Mouse (Mus musculus) testis, adult 2 months (tissue): ENCODE results near the gene Asb6. TPM values are rescaled to one million over a fixed set of nuclear protein-coding genes. Genes with fewer than 3 reads are reported as not detected.

Experiments used
- H3K27ac ChIP-seq: fragments of 200-500 bp; 2 replicates; pipeline ENCODE4 v1.5.1; 2012; ENCODE audit warnings: low read depth, low read length; ENCODE audit not compliant: control insufficient read depth, insufficient read depth
- H3K27me3 ChIP-seq: fragments of 200-500 bp; 2 replicates; pipeline ENCODE4 v1.6.1; 2012; ENCODE audit warnings: mild to moderate bottlenecking, low read length, moderate library complexity; ENCODE audit not compliant: control insufficient read depth, insufficient read depth
- H3K36me3 ChIP-seq: fragments of 200-500 bp; 2 replicates; pipeline ENCODE4 v1.6.1; 2012; ENCODE audit warnings: mild to moderate bottlenecking, low read length; ENCODE audit not compliant: control insufficient read depth, insufficient read depth
- H3K4me1 ChIP-seq: fragments of 200-500 bp; 2 replicates; pipeline ENCODE4 v1.6.1; 2012; ENCODE audit warnings: low read length; ENCODE audit not compliant: control insufficient read depth, insufficient read depth
- H3K4me3 ChIP-seq: fragments of 200-500 bp; 2 replicates; pipeline ENCODE4 v1.5.1; 2012; ENCODE audit warnings: low read depth, mild to moderate bottlenecking, low read length, moderate library complexity, mixed read lengths; ENCODE audit not compliant: control insufficient read depth
- CTCF ChIP-seq: fragments of 200-500 bp; IDR thresholded peaks from 2 replicates; pipeline ENCODE4 v1.5.1; 2012; ENCODE audit warnings: low read depth, mild to moderate bottlenecking, inconsistent platforms, low read length, moderate library complexity; ENCODE audit not compliant: control insufficient read depth, insufficient read depth, insufficient replicate concordance
- POLR2A ChIP-seq: fragments of 200-500 bp; IDR thresholded peaks from 2 replicates; pipeline ENCODE4 v1.6.1; 2012; ENCODE audit warnings: low read depth, mild to moderate bottlenecking, inconsistent platforms, low read length, moderate library complexity; ENCODE audit not compliant: control insufficient read depth
- polyA plus RNA-seq: library from polyadenylated mRNA; depleted of rRNA; stranded (reverse); fragments of >200 nt; gene quantifications from 2 replicates; pipeline ENCODE4 v1.2.3, GENCODE M21; 2012

The Asb6 gene
- polyA plus RNA-seq, 1 experiment = 10.5 TPM

- Histone ChIP-seq H3K27ac (no peak overlapping the region), H3K4me1 (peaks cover 13% of the 10 kb centered on the region), H3K36me3 (no peaks in the 10 kb centered on the region; the same call in 1 of the 2 replicates), H3K27me3 (no peaks in the 10 kb centered on the region), H3K4me3 (peak overlapping the region; percentile 96)
- no peak for TF ChIP-seq POLR2A
- TF ChIP-seq CTCF = no peak
These were observed 24.1 kb downstream of the Asb6 start for GRCm38 (mm10) chr2:30805983-30806382.

GRCm38 (mm10) chr2:30803604-30804003 lies 26.5 kb downstream of the Asb6 start, which contains the start of gene 1700001O22Rik:
Gene 1700001O22Rik, minus strand, starts transcription at chr2:30803661.
- no peak within 1 kb of the TSS for H3K27ac ChIP-seq
- peak within 1 kb of the TSS; percentile 74 for H3K4me3 ChIP-seq
- H3K4me1 ChIP-seq = peaks cover 10% of the 10 kb centered on the region
- no peaks in the 10 kb centered on the region for H3K27me3 ChIP-seq
- H3K36me3 ChIP-seq = no peaks in the 10 kb centered on the region
- no peak for TF ChIP-seq CTCF
- no peak; the same call in 1 of the 2 replicates for TF ChIP-seq POLR2A

- H3K4me1 ChIP-seq = peaks cover 13% of the 10 kb centered on the region
- TF ChIP-seq POLR2A = peak; percentile 47; the same call in 1 of the 2 replicates
- TF ChIP-seq CTCF = no peak
- H3K27me3 ChIP-seq = no peaks in the 10 kb centered on the region
- no peaks in the 10 kb centered on the region for H3K36me3 ChIP-seq
- H3K4me3 ChIP-seq = peak overlapping the region; percentile 74
- H3K27ac ChIP-seq = no peak overlapping the region
These were observed 28.9 kb downstream of the Asb6 start for GRCm38 (mm10) chr2:30801067-30801852.

- TF ChIP-seq POLR2A = no peak; the same call in 1 of the 2 replicates
- TF ChIP-seq CTCF = no peak
- Histone ChIP-seq H3K4me1 (peaks cover 18% of the 10 kb centered on the region), H3K27ac (no peak overlapping the region)
These were observed 29.5 kb downstream of the Asb6 start for GRCm38 (mm10) chr2:30800671-30801066.

GRCm38 (mm10) chr2:30799456-30799855 lies 30.7 kb downstream of the Asb6 start:
- Histone ChIP-seq H3K36me3 (no peaks in the 10 kb centered on the region), H3K27ac (no peak overlapping the region), H3K27me3 (no peaks in the 10 kb centered on the region), H3K4me3 (no peak overlapping the region), H3K4me1 (peaks cover 19% of the 10 kb centered on the region)
- TF ChIP-seq CTCF (no peak), POLR2A (no peak)

More at GRCm38 (mm10) chr2:30800671-30801066, 29.5 kb downstream of the Asb6 start:
- Histone ChIP-seq H3K4me3 (peak overlapping the region; percentile 74), H3K27me3 (no peaks in the 10 kb centered on the region), H3K36me3 (no peaks in the 10 kb centered on the region)

GRCm38 (mm10) chr2:30796382-30796781 lies 33.8 kb downstream of the Asb6 start:
- peak; percentile 4; the same call in 1 of the 2 replicates for TF ChIP-seq POLR2A
- no peak; the same call in 1 of the 2 replicates for TF ChIP-seq CTCF
- peak overlapping the region; percentile 55 for H3K4me3 ChIP-seq
- no peaks in the 10 kb centered on the region for H3K36me3 ChIP-seq
- peak overlapping the region; percentile 81 for H3K27ac ChIP-seq
- peaks cover 17% of the 10 kb centered on the region for H3K4me1 ChIP-seq
- no peaks in the 10 kb centered on the region for H3K27me3 ChIP-seq

GRCm38 (mm10) chr2:30795889-30796275 lies 34.3 kb downstream of the Asb6 start:
- TF ChIP-seq CTCF (no peak), POLR2A (peak; percentile 12; the same call in 1 of the 2 replicates)
- Histone ChIP-seq H3K4me3 (peak overlapping the region; percentile 55), H3K27me3 (no peaks in the 10 kb centered on the region), H3K27ac (peak overlapping the region; percentile 81), H3K4me1 (peaks cover 16% of the 10 kb centered on the region), H3K36me3 (no peaks in the 10 kb centered on the region)
